In genomic region chr4:46339026-46339425, GRCm38 (mm10) we compare ENCODE assay signal across 27 mouse cellular contexts. TPM values are rescaled to one million over a fixed set of nuclear protein-coding genes. Genes with fewer than 3 reads are reported as not detected.
DNase-seq lines count a peak whose midpoint lies in the region; ATAC-seq lines count a peak whose summit lies in the region.
"Had no signal": no experiment of that assay in that cellular context is flagged by ENCODE, and none has a peak within 500 bp of the region (broad histone marks: within the 10 kb centered on the region; RNA-seq: fewer than 3 reads in every experiment).

No protein-coding gene starts in this region.

- WGBS in heart, embryonic 10.5 days, result 24% methylated on average over 10 of the region's 10 CpGs
- WGBS in limb, embryonic 11.5 days, result 20% methylated on average over 10 of the region's 10 CpGs
- WGBS in limb, embryonic 10.5 days, result 15% methylated on average over 10 of the region's 10 CpGs
- 11% methylated on average over 10 of the region's 10 CpGs for WGBS in neural tube, embryonic 15.5 days

- H3K4me3 ChIP-seq in heart, embryonic 10.5 days, result no peak overlapping the region
- no peak overlapping the region for H3K4me3 ChIP-seq in limb, embryonic 11.5 days (ENCODE audit: low read depth, low read length)
- H3K4me3 ChIP-seq in limb, embryonic 10.5 days, result no peak overlapping the region
- H3K4me3 ChIP-seq in neural tube, embryonic 15.5 days (replicated peaks), result no peak overlapping the region
- H3K4me3 ChIP-seq: embryonic facial prominence, embryonic 13.5 days; erythroblast, embryonic 14.5 days; forebrain, embryonic 12.5 days; forebrain, embryonic 15.5 days had no signal

- H3K9me3 ChIP-seq in heart, embryonic 10.5 days, result no peaks in the 10 kb centered on the region
- no peaks in the 10 kb centered on the region for H3K9me3 ChIP-seq in limb, embryonic 11.5 days (ENCODE audit: control insufficient read depth, low read length)
- no peaks in the 10 kb centered on the region for H3K9me3 ChIP-seq in limb, embryonic 10.5 days (replicated peaks)
- H3K9me3 ChIP-seq in neural tube, embryonic 15.5 days (replicated peaks), result no peaks in the 10 kb centered on the region
- H3K9me3 ChIP-seq: embryonic facial prominence, embryonic 13.5 days; forebrain, embryonic 12.5 days; forebrain, embryonic 15.5 days; heart, embryonic 13.5 days had no signal

- H3K36me3 ChIP-seq in heart, embryonic 10.5 days, result no peaks in the 10 kb centered on the region
- H3K36me3 ChIP-seq in limb, embryonic 11.5 days (ENCODE audit: control insufficient read depth, insufficient read depth, low read length), result no peaks in the 10 kb centered on the region
- no peaks in the 10 kb centered on the region for H3K36me3 ChIP-seq in limb, embryonic 10.5 days
- H3K36me3 ChIP-seq in neural tube, embryonic 15.5 days, result no peaks in the 10 kb centered on the region
- H3K36me3 ChIP-seq: embryonic facial prominence, embryonic 13.5 days; forebrain, embryonic 12.5 days; forebrain, embryonic 15.5 days; heart, embryonic 13.5 days had no signal

- peak; percentile 63 for DNase-seq in heart, embryonic 10.5 days (ENCODE audit: low spot score)
- no peak for DNase-seq in heart, postnatal 14 days
- DNase-seq in limb, embryonic 11.5 days (ENCODE audit: low spot score), result peak; percentile 32
- no peak for DNase-seq in limb, embryonic 10.5 days (ENCODE audit: low spot score)
- peak; percentile 29 for DNase-seq in neural tube, embryonic 10.5 days (ENCODE audit: extremely low spot score, low spot score)
- DNase-seq in spleen, postnatal 36 days (ENCODE audit: low spot score in 2 of 2), result no peak
- DNase-seq: cerebellum, adult 11 months; gastrocnemius, postnatal 25 days; heart, adult 18-20 months had no signal

- peaks cover 29% of the 10 kb centered on the region for H3K4me1 ChIP-seq in heart, embryonic 10.5 days
- H3K4me1 ChIP-seq in limb, embryonic 11.5 days (ENCODE audit: control insufficient read depth, insufficient read depth, low read length), result no peaks in the 10 kb centered on the region
- H3K4me1 ChIP-seq in limb, embryonic 10.5 days, result peaks cover 18% of the 10 kb centered on the region
- peaks cover 21% of the 10 kb centered on the region for H3K4me1 ChIP-seq in neural tube, embryonic 15.5 days

- no peak overlapping the region for H3K9ac ChIP-seq in limb, embryonic 11.5 days (ENCODE audit: low read length)
- H3K9ac ChIP-seq in neural tube, embryonic 15.5 days (replicated peaks), result no peak overlapping the region
- H3K9ac ChIP-seq: embryonic facial prominence, embryonic 13.5 days; forebrain, embryonic 12.5 days; forebrain, embryonic 15.5 days; heart, embryonic 13.5 days had no signal

- H3K4me2 ChIP-seq in limb, embryonic 11.5 days (ENCODE audit: low read depth, severe bottlenecking), result no peak overlapping the region
- no peak overlapping the region for H3K4me2 ChIP-seq in neural tube, embryonic 15.5 days
- H3K4me2 ChIP-seq: forebrain, embryonic 12.5 days; forebrain, embryonic 15.5 days had no signal

- intact Hi-C loops in heart, postnatal 14 days (cut with DNase I), result no loop called here

- H3K27ac ChIP-seq in heart, embryonic 10.5 days, result no peak overlapping the region
- H3K27ac ChIP-seq in limb, embryonic 11.5 days (replicated peaks; ENCODE audit: low read depth, low read length), result no peak overlapping the region
- no peak overlapping the region for H3K27ac ChIP-seq in limb, embryonic 10.5 days
- H3K27ac ChIP-seq in neural tube, embryonic 15.5 days (replicated peaks), result no peak overlapping the region
- H3K27ac ChIP-seq: embryonic facial prominence, embryonic 13.5 days; forebrain, embryonic 12.5 days; forebrain, embryonic 15.5 days; heart, embryonic 13.5 days had no signal

- no peak for ATAC-seq in limb, embryonic 11.5 days (ENCODE audit: insufficient number of reproducible peaks, low FRiP score, low TSS enrichment, low read depth)
- no peak for ATAC-seq in neural tube, embryonic 15.5 days (ENCODE audit: low FRiP score)
- 0 out of 2 replicates have a peak, but pooled peaks have one; percentile 13 for ATAC-seq in neutrophil, adult 5-6 weeks (ENCODE audit: extremely low read depth, insufficient number of reproducible peaks, low FRiP score, poor library complexity, severe bottlenecking)
- ATAC-seq: activated CD4-positive, CD25-positive, alpha-beta regulatory T cell, adult 4 months; forebrain, embryonic 15.5 days; hindbrain, embryonic 16.5 days had no signal

- peaks cover 83% of the 10 kb centered on the region for H3K27me3 ChIP-seq in heart, embryonic 10.5 days (ENCODE audit: insufficient read depth, poor library complexity, severe bottlenecking)
- peaks cover 74% of the 10 kb centered on the region for H3K27me3 ChIP-seq in limb, embryonic 11.5 days (ENCODE audit: control insufficient read depth, insufficient read depth, low read length)
- H3K27me3 ChIP-seq in limb, embryonic 10.5 days (ENCODE audit: low read depth, poor library complexity, severe bottlenecking), result peaks cover 93% of the 10 kb centered on the region
- H3K27me3 ChIP-seq in neural tube, embryonic 15.5 days (replicated peaks), result peaks cover 80% of the 10 kb centered on the region

RNA-seq across cellular contexts. Expression of gene Foxe1, which starts 4.4 kb away (rescaled TPM):
- 0.23 and 1.6 TPM in 2 replicates for polyA plus RNA-seq in heart, embryonic 10.5 days (2016; fragmentation: Nextera tagmentation; extraction: Ambion mirVana)
- not detected for total RNA-seq in heart, postnatal 14 days (2021)
- not detected in 2 replicates for polyA plus RNA-seq in limb, embryonic 11.5 days (2014; fragmentation: Nextera tagmentation; extraction: Ambion mirVana)
- polyA plus RNA-seq in limb, embryonic 10.5 days (2016; fragmentation: Nextera tagmentation; extraction: Ambion mirVana), result 0.35 TPM in 1 of 2 replicates, not detected in the other
- not detected in 2 replicates for polyA plus RNA-seq in neural tube, embryonic 15.5 days (2015; fragmentation: Nextera tagmentation; extraction: Ambion mirVana)
- not detected in 2 replicates for total RNA-seq in neutrophil, adult 5-6 weeks (2017)
- total RNA-seq: adrenal gland, adult 8-10 months; adrenal gland, postnatal 25 days; common myeloid progenitor, adult 5-6 weeks; gastrocnemius, adult 8-10 months; gastrocnemius, postnatal 25 days; heart, adult 18-20 months; heart, postnatal 25 days; hematopoietic stem cell, adult 5-6 weeks had no signal
- polyA plus RNA-seq: activated CD4-positive, CD25-positive, alpha-beta regulatory T cell, adult 4 months; cerebellum, adult 2 months; erythroblast, embryonic 14.5 days; forebrain, embryonic 12.5 days; forebrain, embryonic 15.5 days; gonadal fat pad, adult 2 months; heart, embryonic 13.5 days; heart, embryonic 16.5 days; hindbrain, embryonic 16.5 days had no signal

RNA-seq across cellular contexts. Expression of gene Trmo, which starts 50.2 kb away (rescaled TPM):
- polyA plus RNA-seq in heart, embryonic 10.5 days (2016; fragmentation: Nextera tagmentation; extraction: Ambion mirVana), result 10.3 and 11.6 TPM in 2 replicates
- total RNA-seq in heart, postnatal 14 days (2021), result 1 to 10 TPM; 4.3 to 4.8 TPM
- polyA plus RNA-seq in limb, embryonic 11.5 days (2014; fragmentation: Nextera tagmentation; extraction: Ambion mirVana), result 10.2 and 11.0 TPM in 2 replicates
- polyA plus RNA-seq in limb, embryonic 10.5 days (2016; fragmentation: Nextera tagmentation; extraction: Ambion mirVana), result 11.5 and 11.9 TPM in 2 replicates
- polyA plus RNA-seq in neural tube, embryonic 15.5 days (2015; fragmentation: Nextera tagmentation; extraction: Ambion mirVana), result 8.4 and 10.7 TPM in 2 replicates
- 10.1 and 13.2 TPM in 2 replicates for total RNA-seq in neutrophil, adult 5-6 weeks (2017)

Comparison
In these comparisons a context has a peak if more than half of its experiments do, and no peak if none do; other contexts are left out.
1. DNase-seq: peak in heart, embryonic 10.5 days (single experiment), limb, embryonic 11.5 days (single experiment) and neural tube, embryonic 10.5 days (single experiment); none in heart, postnatal 14 days (0 of 2), limb, embryonic 10.5 days (single experiment) and spleen, postnatal 36 days (0 of 2).